Mouse (Mus musculus): ENCODE data around the gene Zcchc24. TPM values are rescaled to one million over a fixed set of nuclear protein-coding genes. Genes with fewer than 3 reads are reported as not detected.

The Zcchc24 gene
- polyA plus RNA-seq, 1 experiment from 2014 or later = 15.7 TPM

DNA sequence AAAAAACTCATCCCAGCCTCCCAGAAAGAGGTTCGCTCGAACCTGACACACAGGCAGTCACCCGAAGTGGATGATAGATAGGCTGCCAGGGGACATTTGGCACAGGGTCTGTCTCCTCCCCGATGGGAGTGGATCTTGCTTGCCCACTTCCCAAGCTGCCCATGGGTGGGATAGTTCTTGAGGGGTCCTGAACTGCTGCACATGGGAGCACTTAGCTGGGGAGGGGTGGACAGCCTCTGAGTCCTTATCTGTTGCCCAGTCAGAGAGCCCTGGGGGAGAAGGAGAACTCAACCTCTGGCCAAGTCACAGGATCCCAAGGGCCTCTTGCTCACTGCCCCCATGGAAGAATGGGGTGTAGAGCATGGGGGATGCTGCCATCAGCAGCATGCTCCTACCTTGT lies 13.3 kb downstream of the Zcchc24 start:
- Histone ChIP-seq H3K27ac (replicated peaks) (no peak overlapping the region), H3K9ac (no peak overlapping the region), H3K36me3 (no peaks in the 10 kb centered on the region), H3K9me3 (no peaks in the 10 kb centered on the region), H3K4me1 (replicated peaks) (peaks cover 29% of the 10 kb centered on the region), H3K4me2 (no peak overlapping the region), H3K4me3 (no peak overlapping the region), H3K27me3 (no peaks in the 10 kb centered on the region)
- ATAC-seq (ENCODE audit: low FRiP score, low read depth) = no peak
- WGBS = 36% methylated on average over 4 of the region's 4 CpGs

DNA sequence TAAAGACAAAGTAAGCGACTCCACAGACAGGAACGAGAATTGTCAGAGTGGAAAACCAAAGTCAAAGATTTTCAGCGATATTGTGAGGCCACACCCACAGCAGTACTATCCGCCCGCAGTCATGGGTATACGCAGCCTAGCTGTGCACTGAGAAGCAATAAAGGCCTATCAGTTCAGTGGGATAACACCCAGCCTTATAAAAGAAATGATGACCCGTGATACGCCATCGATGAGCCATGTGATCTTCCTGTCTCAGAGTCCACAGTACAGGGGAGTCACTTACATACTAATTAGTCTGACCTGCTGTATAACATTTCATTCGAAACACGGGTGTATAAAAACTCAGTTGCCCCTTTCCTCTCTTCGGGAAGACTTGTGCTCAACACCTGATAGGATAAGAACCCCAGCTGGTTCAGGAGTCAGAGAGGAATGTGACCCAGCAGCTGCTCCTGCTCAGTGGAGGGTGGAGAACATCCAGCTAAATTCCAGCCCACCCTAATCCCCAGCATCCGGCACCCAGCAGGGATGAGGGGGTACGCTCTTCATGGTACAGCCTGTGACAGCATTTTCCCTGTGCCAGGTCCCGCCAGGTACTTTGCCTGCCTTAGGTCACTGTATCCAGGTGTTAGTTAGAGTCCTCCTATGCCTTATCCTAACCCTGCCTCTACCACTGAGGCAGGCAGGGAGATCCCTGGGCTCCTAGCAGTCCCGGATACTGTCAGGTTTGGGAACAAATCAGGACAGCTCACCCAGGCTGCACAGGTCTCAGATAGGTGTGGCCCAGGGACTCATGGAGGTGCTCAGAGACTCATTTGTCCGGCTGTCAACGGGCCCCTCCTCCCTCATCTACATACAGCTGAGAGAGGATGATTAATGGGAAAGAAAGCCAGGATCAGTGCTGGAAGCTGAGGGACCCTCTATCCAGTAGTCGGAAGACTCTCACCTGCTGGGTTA lies 14.0 kb downstream of the Zcchc24 start:
- Histone ChIP-seq H3K9ac (no peak overlapping the region), H3K27ac (replicated peaks) (no peak overlapping the region), H3K9me3 (no peaks in the 10 kb centered on the region), H3K27me3 (no peaks in the 10 kb centered on the region), H3K4me2 (no peak overlapping the region), H3K4me3 (no peak overlapping the region), H3K36me3 (no peaks in the 10 kb centered on the region), H3K4me1 (replicated peaks) (peaks cover 29% of the 10 kb centered on the region)
- WGBS = 47% methylated on average over 19 of the region's 19 CpGs
- no peak for ATAC-seq (ENCODE audit: low FRiP score, low read depth)

DNA sequence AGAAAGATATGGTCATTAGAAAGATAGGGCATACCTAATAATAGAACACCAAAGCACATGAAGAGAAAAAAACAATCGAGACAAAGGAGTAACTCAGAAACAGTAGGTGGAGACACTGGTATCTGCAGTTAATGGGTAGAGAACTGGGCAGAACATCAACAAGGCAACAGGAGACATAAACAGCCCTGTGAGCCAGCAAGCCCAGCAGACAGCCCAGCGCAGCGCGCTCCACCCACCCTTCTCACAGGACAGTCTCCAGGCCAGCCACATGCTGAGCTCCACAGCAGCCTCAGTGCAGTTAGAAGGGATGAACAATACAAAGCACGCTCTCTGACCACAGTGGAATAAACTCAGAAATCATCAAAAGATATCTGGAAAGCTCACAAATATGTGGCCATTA lies 15.8 kb downstream of the Zcchc24 start:
- no peaks in the 10 kb centered on the region for H3K27me3 ChIP-seq
- no peaks in the 10 kb centered on the region for H3K9me3 ChIP-seq
- H3K4me3 ChIP-seq = no peak overlapping the region
- H3K9ac ChIP-seq = no peak overlapping the region
- no peaks in the 10 kb centered on the region for H3K36me3 ChIP-seq
- H3K4me1 ChIP-seq (replicated peaks) = peaks cover 29% of the 10 kb centered on the region
- no peak overlapping the region for H3K4me2 ChIP-seq
- 32% methylated on average over 5 of the region's 5 CpGs for WGBS
- H3K27ac ChIP-seq (replicated peaks) = no peak overlapping the region
- ATAC-seq (ENCODE audit: low FRiP score, low read depth) = no peak

DNA sequence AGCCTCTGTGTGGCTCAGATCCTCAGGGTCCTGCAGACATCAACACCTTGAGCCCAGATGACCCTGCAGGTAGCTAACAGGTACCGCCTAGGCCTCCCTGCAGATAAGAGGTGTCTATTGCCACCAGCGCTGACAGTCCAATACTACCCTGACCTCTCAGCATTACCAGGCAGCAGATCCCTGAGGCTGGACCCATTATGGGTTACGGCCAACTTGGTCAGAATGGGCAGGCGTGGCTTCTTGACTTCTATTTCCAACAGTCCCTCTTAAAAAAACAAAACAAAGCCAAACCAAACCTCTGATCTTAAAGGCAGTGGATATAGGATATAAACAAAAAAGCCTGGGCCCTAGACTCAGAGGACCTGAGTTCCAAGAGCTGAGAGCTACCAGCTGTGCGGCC lies 17.8 kb downstream of the Zcchc24 start:
- Histone ChIP-seq H3K27ac (replicated peaks) (no peak overlapping the region), H3K36me3 (no peaks in the 10 kb centered on the region), H3K4me1 (replicated peaks) (peaks cover 19% of the 10 kb centered on the region), H3K9ac (no peak overlapping the region), H3K4me2 (no peak overlapping the region), H3K4me3 (no peak overlapping the region), H3K9me3 (no peaks in the 10 kb centered on the region), H3K27me3 (no peaks in the 10 kb centered on the region)
- WGBS = 91% methylated on average over 5 of the region's 5 CpGs
- ATAC-seq (ENCODE audit: low FRiP score, low read depth) = no peak

DNA sequence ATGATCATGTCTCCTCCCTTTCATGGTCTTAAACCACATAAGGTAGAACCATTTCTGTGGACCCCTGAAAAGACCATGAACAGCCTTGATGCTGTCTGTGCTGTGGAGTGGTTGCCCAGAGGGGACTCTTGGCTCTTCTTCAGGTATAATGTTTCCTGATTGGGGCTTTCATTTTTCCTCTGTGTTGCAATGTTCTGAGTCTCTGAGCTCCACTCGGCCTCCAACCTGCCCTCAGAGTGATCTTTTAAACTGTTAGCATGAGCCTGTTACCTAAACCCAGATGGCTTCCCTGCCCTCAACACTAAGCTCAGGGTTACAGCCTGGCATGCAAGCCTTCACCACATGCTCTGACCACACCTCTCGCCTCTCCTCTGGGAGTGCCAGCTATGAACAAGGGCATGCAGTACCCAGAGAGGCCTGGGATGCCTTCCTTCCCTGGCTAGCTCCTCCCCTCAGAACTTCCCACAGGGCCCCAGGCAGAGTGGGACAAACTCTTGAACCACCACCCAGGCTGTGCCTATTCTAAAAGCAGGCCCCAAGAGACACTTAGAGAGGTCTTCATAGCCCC lies 18.3 kb downstream of the Zcchc24 start:
- Histone ChIP-seq H3K9ac (no peak overlapping the region), H3K9me3 (no peaks in the 10 kb centered on the region), H3K4me3 (no peak overlapping the region), H3K4me2 (no peak overlapping the region), H3K27ac (replicated peaks) (no peak overlapping the region), H3K36me3 (no peaks in the 10 kb centered on the region), H3K4me1 (replicated peaks) (peaks cover 14% of the 10 kb centered on the region), H3K27me3 (no peaks in the 10 kb centered on the region)
- ATAC-seq (ENCODE audit: low FRiP score, low read depth) = no peak
- WGBS = 78% methylated on average over 2 of the region's 2 CpGs

DNA sequence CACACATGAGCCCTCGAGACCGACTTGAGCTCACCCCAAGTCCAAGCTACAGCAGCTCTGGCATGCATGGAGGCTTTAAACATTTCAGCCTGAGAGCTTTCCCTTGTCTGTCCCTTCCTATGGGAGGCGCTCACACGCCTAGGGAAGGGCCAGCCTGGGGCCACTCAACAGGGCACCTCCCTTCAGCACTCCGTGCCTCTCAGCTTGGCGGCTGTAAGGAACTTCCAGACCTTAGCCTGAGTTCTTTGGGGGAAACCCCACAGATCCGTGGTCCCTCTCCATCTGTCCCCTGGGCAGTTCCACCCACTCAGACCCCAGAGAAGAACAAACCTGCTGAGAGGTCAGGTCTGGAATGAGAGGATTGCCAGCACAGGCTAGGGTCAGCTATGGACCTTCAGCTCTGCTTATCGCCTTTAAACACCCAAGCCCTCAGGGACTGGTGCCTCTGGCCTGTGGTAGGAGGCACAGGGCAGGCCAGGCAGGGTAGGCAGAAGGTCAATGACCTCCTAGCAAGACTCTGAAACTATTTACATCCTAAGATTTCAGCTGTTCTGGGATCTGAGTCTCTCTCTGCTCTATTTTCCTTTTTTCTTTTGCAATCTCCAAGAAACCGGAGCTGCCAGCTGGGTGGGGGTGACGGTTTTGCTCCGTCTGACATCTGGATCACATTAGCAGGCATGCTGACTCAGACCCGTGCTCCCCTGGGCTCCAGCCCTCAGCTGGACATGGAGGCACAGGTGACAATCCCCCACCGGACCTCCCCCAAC lies 19.5 kb downstream of the Zcchc24 start:
- no peaks in the 10 kb centered on the region for H3K27me3 ChIP-seq
- WGBS = 53% methylated on average over 13 of the region's 13 CpGs
- no peaks in the 10 kb centered on the region for H3K9me3 ChIP-seq
- H3K9ac ChIP-seq = no peak overlapping the region
- H3K4me3 ChIP-seq = no peak overlapping the region
- H3K36me3 ChIP-seq = no peaks in the 10 kb centered on the region
- H3K4me1 ChIP-seq (replicated peaks) = 0 out of 2 replicates have a peak, but pooled peaks cover 4% of the 10 kb centered on the region
- no peak overlapping the region for H3K4me2 ChIP-seq
- no peak for ATAC-seq (ENCODE audit: low FRiP score, low read depth)
- H3K27ac ChIP-seq (replicated peaks) = no peak overlapping the region

DNA sequence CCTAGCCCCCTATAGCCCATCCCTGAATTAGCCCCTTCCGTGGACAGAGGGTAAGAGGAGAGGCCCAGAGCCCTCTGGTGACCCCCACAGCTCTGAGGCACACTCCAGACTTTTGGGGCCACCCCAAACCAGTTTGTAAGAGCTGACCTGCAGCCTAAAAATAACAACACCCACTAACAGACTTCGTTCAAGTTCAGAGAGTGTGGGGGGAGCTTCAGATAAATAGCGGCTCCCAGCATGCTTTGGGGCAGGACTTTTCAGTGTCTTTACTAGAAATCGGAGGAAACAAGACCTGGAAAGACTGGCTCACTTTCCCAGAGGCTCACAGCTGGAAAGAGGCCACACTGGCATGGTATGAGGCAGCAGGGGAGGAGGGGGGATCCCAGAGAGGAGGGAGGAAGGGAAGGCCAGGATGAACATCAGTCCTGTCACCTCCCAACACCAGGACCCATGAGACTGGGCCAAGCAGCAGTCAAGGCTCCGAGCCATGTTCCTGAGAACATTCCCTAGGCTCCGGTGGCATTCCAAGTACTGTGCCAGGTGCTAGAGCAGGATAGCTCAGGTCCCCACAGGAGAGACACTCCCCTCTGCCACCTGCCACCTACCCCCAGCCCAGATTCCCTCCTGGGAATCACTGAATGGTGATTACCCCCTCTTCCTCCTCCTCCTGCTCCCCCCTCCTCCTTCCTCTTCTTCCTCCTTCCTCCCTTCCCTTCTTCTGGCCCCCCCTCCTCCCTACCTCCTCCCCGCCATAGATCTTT lies 20.7 kb downstream of the Zcchc24 start:
- H3K4me1 ChIP-seq (replicated peaks) = 0 out of 2 replicates have a peak, but pooled peaks cover under 1% of the 10 kb centered on the region

DNA sequence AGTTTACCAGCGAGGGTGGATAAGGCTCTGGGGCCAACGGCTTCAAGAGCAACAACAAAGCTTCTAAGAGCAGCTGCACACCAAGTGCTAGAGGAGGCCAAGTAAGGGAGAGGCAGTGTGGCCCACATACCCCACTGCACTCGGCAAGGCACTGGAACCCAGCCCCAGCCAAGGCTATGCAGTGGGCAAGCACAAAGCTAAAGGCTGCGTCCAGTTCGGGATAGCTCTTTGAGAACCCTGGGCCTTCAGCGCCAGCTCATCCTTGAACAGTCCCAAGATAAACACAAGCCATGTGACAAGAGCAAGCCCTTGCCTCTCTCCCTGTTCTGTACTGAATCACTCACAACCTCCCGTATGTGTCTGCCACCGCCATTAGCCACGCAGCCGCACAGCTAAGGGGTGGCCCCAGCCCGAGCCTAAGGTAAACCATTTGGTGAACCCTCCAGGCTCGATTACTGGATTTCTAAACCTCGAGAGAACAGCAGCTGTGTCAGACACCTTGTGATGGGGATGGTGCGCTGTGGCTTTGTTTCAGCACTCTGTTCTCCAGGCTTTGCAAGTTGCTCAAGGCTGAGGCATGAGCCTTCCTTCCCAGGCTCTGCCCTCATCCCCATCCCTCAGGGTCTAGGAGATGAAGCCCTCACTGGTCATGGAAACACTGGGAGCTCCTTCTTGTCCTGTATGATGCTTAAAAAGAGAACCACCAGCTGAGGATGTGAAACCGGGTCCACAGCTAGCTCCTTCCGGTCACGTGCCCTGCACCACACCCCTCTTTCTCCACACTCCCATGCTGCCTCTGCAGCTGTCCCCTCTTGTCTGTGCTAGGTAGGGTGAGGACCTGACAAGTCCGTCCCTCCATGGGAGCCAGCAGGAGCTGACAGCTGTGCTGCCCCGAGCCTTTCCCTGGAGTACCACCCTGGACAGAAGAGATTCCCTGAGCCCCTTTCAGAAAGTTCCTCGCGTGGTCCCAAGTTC lies 21.6 kb downstream of the Zcchc24 start:
- Histone ChIP-seq H3K4me2 (no peak overlapping the region), H3K27ac (replicated peaks) (no peak overlapping the region), H3K4me3 (no peak overlapping the region), H3K9ac (no peak overlapping the region), H3K36me3 (no peaks in the 10 kb centered on the region), H3K27me3 (no peaks in the 10 kb centered on the region), H3K9me3 (no peaks in the 10 kb centered on the region), H3K4me1 (replicated peaks) (no peaks in the 10 kb centered on the region)
- 81% methylated on average over 21 of the region's 21 CpGs for WGBS
- ATAC-seq (ENCODE audit: low FRiP score, low read depth) = no peak

More for the DNA sequence above, 20.7 kb downstream of the Zcchc24 start:
- 76% methylated on average over 7 of the region's 7 CpGs for WGBS
- Histone ChIP-seq H3K9me3 (no peaks in the 10 kb centered on the region), H3K36me3 (no peaks in the 10 kb centered on the region), H3K27me3 (no peaks in the 10 kb centered on the region), H3K4me2 (no peak overlapping the region), H3K4me3 (no peak overlapping the region), H3K27ac (replicated peaks) (no peak overlapping the region), H3K9ac (no peak overlapping the region)
- ATAC-seq (ENCODE audit: low FRiP score, low read depth) = no peak

DNA sequence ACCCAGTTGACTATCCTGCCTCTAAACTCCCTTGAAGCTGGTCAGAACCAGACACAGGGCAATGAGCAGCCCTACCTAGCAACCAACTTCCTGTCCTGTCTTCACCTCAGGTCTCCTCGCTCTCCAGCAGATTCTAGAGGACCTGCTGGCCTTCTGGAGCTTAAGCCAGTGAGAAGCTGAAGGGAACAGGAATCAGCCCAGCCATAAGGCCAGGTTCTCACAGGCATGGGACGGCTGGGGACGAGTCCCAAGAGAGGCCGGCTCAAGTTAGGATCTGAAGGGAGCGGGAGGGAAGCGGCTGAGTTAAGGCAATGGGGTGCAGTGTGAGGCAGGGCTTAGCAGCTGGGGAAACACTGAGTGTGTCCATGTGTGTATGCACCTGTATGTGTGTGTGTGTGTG lies 22.5 kb downstream of the Zcchc24 start:
- Histone ChIP-seq H3K4me2 (no peak overlapping the region), H3K27ac (replicated peaks) (no peak overlapping the region), H3K4me3 (no peak overlapping the region), H3K4me1 (replicated peaks) (no peaks in the 10 kb centered on the region), H3K9me3 (no peaks in the 10 kb centered on the region), H3K36me3 (no peaks in the 10 kb centered on the region), H3K27me3 (no peaks in the 10 kb centered on the region), H3K9ac (no peak overlapping the region)
- ATAC-seq (ENCODE audit: low FRiP score, low read depth) = no peak
- 87% methylated on average over 6 of the region's 6 CpGs for WGBS

DNA sequence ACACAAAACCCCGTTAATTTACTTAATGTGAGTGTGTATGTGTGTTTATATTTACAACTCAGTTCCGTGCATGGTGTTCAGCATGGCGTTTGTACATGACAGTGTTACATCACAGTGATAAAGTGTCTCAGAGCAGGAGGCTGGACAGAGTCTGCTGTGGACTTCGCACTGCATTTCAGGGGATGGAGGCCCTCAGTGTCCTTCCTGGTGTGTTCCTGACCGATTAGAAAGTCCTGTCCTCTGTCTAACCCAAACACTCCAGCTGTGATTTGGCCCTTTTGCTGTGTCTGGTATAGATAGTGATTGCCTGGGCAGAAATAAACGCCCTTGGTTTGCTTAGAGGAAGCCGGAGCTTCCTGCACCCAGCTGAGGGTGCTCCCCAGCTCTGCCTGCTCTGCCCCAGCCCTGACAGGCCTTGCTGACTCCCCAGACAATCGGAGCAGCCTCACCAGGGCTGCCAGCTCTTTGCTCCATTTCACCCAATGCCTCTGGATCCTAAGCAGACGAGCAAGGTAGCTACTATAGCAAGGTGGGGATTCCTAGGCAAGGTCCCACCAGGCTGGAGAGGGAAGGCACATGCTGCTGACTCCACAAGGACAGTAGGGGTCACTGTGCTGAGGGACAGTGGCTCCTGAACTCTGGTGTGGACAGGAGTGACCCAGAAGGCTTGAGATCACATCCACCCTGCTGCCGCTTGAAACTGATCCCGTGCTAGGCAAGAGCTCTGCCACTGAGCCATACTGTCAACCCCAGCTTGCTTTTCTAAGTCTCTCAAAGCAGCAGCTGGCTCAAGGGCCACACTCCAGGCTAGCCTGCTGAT lies 23.3 kb downstream of the Zcchc24 start:
- no peak overlapping the region for H3K4me2 ChIP-seq
- H3K36me3 ChIP-seq = no peaks in the 10 kb centered on the region
- no peaks in the 10 kb centered on the region for H3K4me1 ChIP-seq (replicated peaks)
- no peaks in the 10 kb centered on the region for H3K9me3 ChIP-seq
- no peak overlapping the region for H3K9ac ChIP-seq
- no peaks in the 10 kb centered on the region for H3K27me3 ChIP-seq
- no peak overlapping the region for H3K27ac ChIP-seq (replicated peaks)
- no peak for ATAC-seq (ENCODE audit: low FRiP score, low read depth)
- no peak overlapping the region for H3K4me3 ChIP-seq
- 70% methylated on average over 11 of the region's 11 CpGs for WGBS
